Mouse (Mus musculus): ENCODE results near the gene Zzz3.

Zzz3 gene

DNA sequence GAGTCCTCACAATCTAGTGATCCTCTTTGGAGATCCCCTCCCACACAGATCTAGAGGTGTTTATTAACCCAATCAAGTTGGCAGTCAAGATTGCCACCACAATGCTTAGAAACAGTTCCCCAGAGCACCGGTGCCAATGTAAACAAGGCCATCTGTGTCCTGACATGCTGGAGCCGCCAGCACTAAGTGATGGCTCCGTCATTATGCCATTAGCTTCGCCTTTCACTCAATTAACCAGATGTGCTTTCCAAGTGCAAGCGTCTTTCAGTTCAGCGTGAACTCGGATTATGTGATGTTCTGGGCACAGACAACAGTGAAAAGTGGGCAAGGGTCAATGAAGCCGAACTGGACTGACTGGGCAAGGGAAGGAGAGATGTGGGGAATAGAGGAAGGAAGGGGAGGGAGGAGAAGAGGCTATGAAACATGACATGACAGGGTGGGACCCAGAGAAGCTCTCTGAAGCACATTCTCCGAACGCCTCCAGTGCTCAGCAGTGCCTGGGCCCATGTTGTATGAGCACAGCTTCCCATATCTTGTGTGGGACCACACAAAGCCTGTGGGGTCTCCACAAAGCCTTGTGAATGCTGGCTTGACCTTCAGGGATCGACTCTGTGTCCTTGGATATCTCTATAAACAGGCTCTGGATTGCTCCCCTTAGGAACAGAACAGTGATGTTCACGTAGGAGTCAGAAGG is 99.5 kb downstream of the Zzz3 start:
- no peak for DNase-seq (ENCODE audit: extremely low read depth, low read depth)

DNA sequence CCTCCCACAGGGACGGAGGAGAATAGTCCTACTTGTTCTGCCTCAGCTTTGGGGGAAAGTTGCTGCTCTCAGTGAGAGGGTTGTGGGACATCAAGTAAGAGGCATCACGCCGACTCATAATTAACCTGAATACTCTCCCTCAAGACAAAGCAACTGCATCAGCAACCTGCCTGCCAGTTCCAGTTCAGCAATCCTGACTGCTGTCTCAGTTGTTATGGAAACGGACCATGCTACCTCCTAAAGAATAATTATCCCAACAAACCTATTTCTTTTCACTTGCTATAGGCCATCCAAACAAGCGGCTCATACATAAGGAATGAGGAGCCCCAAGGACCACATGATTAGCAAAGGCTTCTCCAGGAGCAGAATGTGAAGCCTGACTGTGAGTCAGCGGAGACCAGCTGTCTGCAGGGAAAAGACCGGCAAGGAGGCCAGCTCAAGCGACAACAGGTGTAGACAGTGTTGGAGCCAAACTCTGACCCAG is 100.2 kb downstream of the Zzz3 start:
- no peak for DNase-seq (ENCODE audit: extremely low read depth, low read depth)

DNA sequence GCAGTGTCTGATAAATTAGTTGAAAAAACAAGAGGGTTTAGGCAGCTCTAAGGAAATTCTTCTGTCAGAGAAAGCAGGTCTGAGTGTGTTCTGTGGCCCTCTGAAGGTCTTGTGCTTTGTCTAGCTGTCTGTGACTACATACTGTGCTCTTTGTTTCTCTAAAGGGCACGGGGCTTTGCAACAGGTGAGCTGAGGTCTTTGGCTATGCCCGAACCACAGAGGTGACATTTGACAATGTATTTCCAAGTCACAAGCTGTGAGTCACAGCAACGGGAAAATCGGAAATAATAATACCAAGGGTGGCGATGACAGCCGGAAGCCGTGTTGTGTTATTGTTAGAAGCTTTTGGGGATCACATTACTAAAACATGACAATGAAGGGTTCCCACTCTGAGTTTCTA is 101.8 kb downstream of the Zzz3 start:
- no peak for DNase-seq (ENCODE audit: extremely low read depth, low read depth)

- DNase-seq (ENCODE audit: extremely low read depth, low read depth): no peak
These were observed 102.6 kb downstream of the Zzz3 start for GRCm38 (mm10) chr3:152497842-152498241.

DNA sequence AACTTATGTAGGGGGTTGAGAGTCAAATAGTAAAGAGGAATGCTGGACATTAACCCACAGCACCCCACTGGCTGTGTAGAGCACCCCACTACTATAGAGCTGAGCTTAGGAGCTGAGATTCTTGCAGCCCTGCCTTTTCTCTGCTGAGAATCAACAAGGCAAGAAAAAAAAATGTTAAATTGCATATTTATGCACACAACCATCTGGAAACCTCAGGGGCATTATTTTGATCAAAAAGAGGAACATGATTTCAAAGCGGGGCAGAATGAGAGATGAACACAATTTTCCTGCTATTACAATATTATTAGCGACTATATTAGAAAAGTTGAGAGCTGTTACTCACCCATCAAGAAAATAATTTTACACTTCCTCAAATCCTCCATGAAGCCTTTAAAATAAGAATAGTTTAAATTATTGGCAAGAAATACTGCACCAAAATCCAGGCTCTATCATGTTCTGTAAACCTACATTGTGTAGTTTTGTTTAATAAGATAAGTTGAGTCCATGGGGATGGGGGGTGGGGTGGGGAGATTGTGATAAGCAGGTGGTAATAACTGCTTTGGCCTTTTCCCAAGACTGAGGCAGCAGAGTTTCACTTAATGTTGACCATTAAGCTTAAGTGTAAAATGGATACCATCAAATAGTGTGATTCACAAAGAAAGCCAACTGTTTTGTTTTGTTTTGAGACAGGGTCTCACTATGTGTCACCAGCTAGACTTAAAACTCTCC is 103.9 kb downstream of the Zzz3 start:
- peak; percentile 55 for DNase-seq (ENCODE audit: extremely low read depth, low read depth)

- DNase-seq (ENCODE audit: extremely low read depth, low read depth): no peak
These were observed 112.6 kb downstream of the Zzz3 start for GRCm38 (mm10) chr3:152507900-152508299.

GRCm38 (mm10) chr3:152508419-152508993 is 113.2 kb downstream of the Zzz3 start:
- DNase-seq (ENCODE audit: extremely low read depth, low read depth): no peak

GRCm38 (mm10) chr3:152509268-152509667 is 114.0 kb downstream of the Zzz3 start:
- DNase-seq (ENCODE audit: extremely low read depth, low read depth): no peak
